Mouse (Mus musculus): ENCODE data around the gene Agpat3. TPM values are rescaled to one million over a fixed set of nuclear protein-coding genes. Genes with fewer than 3 reads are reported as not detected.

The Agpat3 gene
- polyA plus RNA-seq, 1 experiment from 2014 or later = 54.1 TPM

GRCm38 (mm10) chr10:78287465-78288132 is 64.7 kb downstream of the Agpat3 start:
- WGBS = 93% methylated on average over 22 of the region's 22 CpGs
- H3K4me3 ChIP-seq = no peak overlapping the region
- H3K9me3 ChIP-seq = no peaks in the 10 kb centered on the region
- H3K4me2 ChIP-seq (replicated peaks) = no peak overlapping the region
- peaks cover 12% of the 10 kb centered on the region; the same call in 1 of the 2 replicates for H3K4me1 ChIP-seq
- ATAC-seq (ENCODE audit: insufficient number of reproducible peaks, insufficient read depth, low FRiP score, low TSS enrichment) = no peak
- no peak overlapping the region for H3K9ac ChIP-seq
- peaks cover 45% of the 10 kb centered on the region for H3K36me3 ChIP-seq
- H3K27me3 ChIP-seq = no peaks in the 10 kb centered on the region
- H3K27ac ChIP-seq = no peak overlapping the region

DNA sequence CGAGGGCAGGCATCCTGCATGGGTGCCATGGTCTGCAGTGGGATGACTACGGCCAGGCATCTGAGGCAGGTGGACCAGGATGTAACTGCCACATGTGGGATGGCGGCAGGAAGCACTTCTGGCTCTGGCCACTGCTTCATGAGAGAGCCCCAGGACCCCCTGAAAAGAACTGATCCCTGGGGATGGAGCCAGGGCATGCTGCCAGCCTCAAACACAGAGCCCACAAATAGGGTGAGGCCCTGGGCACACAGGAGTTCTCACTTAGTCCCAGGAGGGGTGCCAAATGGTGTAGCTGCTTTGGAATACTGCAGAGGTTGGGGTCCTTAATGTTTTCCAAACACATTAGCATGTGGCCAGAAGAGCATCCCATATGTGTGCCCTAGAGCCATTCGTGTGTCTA is 66.3 kb downstream of the Agpat3 start:
- WGBS = 91% methylated on average over 4 of the region's 4 CpGs
- ATAC-seq (ENCODE audit: insufficient number of reproducible peaks, insufficient read depth, low FRiP score, low TSS enrichment) = no peak
- H3K4me2 ChIP-seq (replicated peaks) = no peak overlapping the region
- H3K27me3 ChIP-seq = no peaks in the 10 kb centered on the region
- no peak overlapping the region for H3K9ac ChIP-seq
- H3K9me3 ChIP-seq = no peaks in the 10 kb centered on the region
- H3K4me3 ChIP-seq = no peak overlapping the region
- peaks cover 61% of the 10 kb centered on the region for H3K36me3 ChIP-seq
- H3K27ac ChIP-seq = no peak overlapping the region
- peaks cover 4% of the 10 kb centered on the region; the same call in 1 of the 2 replicates for H3K4me1 ChIP-seq

- peaks cover 67% of the 10 kb centered on the region for H3K36me3 ChIP-seq
- H3K27ac ChIP-seq = no peak overlapping the region
- H3K4me1 ChIP-seq = no peaks in the 10 kb centered on the region
- no peak for ATAC-seq (ENCODE audit: insufficient number of reproducible peaks, insufficient read depth, low FRiP score, low TSS enrichment)
- no peak overlapping the region for H3K4me2 ChIP-seq (replicated peaks)
- H3K4me3 ChIP-seq = no peak overlapping the region
- WGBS = 90% methylated on average over 6 of the region's 6 CpGs
- no peaks in the 10 kb centered on the region for H3K27me3 ChIP-seq
- H3K9me3 ChIP-seq = no peaks in the 10 kb centered on the region
- no peak overlapping the region for H3K9ac ChIP-seq
Measured at GRCm38 (mm10) chr10:78285409-78285808, 66.9 kb downstream of the Agpat3 start.

DNA sequence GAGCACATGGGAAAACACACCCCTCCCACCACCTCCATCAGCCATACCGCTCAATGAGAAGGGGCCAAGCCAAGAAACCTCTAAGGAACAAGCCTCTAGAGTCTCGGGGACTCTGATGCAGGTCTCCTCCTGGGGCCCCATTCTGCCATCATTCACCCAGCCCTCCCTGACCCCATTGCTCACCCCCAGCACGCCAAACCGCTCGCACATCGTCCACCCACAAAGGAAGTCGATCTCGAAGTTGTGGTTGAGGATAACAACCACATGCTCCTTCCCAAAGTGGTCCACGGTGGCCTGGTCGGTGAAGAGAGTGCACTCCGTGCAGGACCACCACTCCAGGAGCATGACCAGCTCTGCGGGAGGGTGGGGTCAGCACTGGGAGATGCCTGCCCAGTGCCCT is 67.5 kb downstream of the Agpat3 start:
- Histone ChIP-seq H3K9me3 (no peaks in the 10 kb centered on the region), H3K4me3 (no peak overlapping the region), H3K9ac (no peak overlapping the region), H3K27me3 (no peaks in the 10 kb centered on the region), H3K4me1 (no peaks in the 10 kb centered on the region), H3K36me3 (peaks cover 71% of the 10 kb centered on the region), H3K4me2 (replicated peaks) (no peak overlapping the region), H3K27ac (no peak overlapping the region)
- ATAC-seq (ENCODE audit: insufficient number of reproducible peaks, insufficient read depth, low FRiP score, low TSS enrichment) = no peak
- WGBS = 91% methylated on average over 12 of the region's 12 CpGs

GRCm38 (mm10) chr10:78282411-78282810 is 69.9 kb downstream of the Agpat3 start:
- Histone ChIP-seq H3K4me2 (replicated peaks) (no peak overlapping the region), H3K9ac (no peak overlapping the region), H3K36me3 (peaks cover 78% of the 10 kb centered on the region), H3K9me3 (no peaks in the 10 kb centered on the region), H3K27me3 (no peaks in the 10 kb centered on the region), H3K27ac (no peak overlapping the region), H3K4me3 (no peak overlapping the region), H3K4me1 (no peaks in the 10 kb centered on the region)
- 91% methylated on average over 4 of the region's 4 CpGs for WGBS
- no peak for ATAC-seq (ENCODE audit: insufficient number of reproducible peaks, insufficient read depth, low FRiP score, low TSS enrichment)

DNA sequence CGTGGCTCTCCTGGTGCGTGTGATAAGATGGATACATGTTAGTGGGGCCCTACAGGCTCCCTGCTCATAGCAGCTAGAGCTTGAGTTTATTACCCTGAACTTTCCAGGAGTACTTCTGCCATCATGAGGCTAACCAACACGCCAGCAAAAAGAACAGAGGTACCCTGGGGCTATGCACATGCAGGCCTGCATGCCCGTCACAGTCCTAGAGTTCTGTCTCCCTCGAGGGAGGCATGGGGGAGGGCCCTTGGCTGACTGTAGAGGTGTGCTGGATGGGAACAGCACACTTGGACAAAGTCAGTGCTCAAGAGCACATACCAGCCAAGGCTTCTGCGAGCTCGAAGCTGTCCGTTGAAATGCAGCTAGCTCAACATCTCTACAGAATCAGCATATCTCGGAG is 71.8 kb downstream of the Agpat3 start:
- 80% methylated on average over 9 of the region's 9 CpGs for WGBS
- Histone ChIP-seq H3K9me3 (no peaks in the 10 kb centered on the region), H3K36me3 (peaks cover 64% of the 10 kb centered on the region), H3K27ac (no peak overlapping the region), H3K4me3 (no peak overlapping the region), H3K4me1 (no peaks in the 10 kb centered on the region), H3K27me3 (no peaks in the 10 kb centered on the region), H3K9ac (no peak overlapping the region), H3K4me2 (replicated peaks) (no peak overlapping the region)
- ATAC-seq (ENCODE audit: insufficient number of reproducible peaks, insufficient read depth, low FRiP score, low TSS enrichment) = no peak

- H3K27me3 ChIP-seq = no peaks in the 10 kb centered on the region
- H3K27ac ChIP-seq = no peak overlapping the region
- H3K9ac ChIP-seq = no peak overlapping the region
- no peak overlapping the region for H3K4me3 ChIP-seq
- peaks cover 57% of the 10 kb centered on the region for H3K36me3 ChIP-seq
- H3K4me2 ChIP-seq (replicated peaks) = no peak overlapping the region
- ATAC-seq (ENCODE audit: insufficient number of reproducible peaks, insufficient read depth, low FRiP score, low TSS enrichment) = no peak
- no peaks in the 10 kb centered on the region for H3K9me3 ChIP-seq
- WGBS = 50% methylated on average over 8 of the region's 8 CpGs
- H3K4me1 ChIP-seq = no peaks in the 10 kb centered on the region
Measured at GRCm38 (mm10) chr10:78279210-78279609, 73.1 kb downstream of the Agpat3 start.

- ATAC-seq (ENCODE audit: insufficient number of reproducible peaks, insufficient read depth, low FRiP score, low TSS enrichment) = no peak
- 67% methylated on average over 3 of the region's 3 CpGs for WGBS
- no peak overlapping the region for H3K4me2 ChIP-seq (replicated peaks)
- H3K9ac ChIP-seq = no peak overlapping the region
- no peaks in the 10 kb centered on the region for H3K27me3 ChIP-seq
- H3K4me3 ChIP-seq = no peak overlapping the region
- no peaks in the 10 kb centered on the region for H3K9me3 ChIP-seq
- H3K27ac ChIP-seq = no peak overlapping the region
- peaks cover 49% of the 10 kb centered on the region for H3K36me3 ChIP-seq
- H3K4me1 ChIP-seq = no peaks in the 10 kb centered on the region
Measured at GRCm38 (mm10) chr10:78277835-78278234, 74.5 kb downstream of the Agpat3 start.

DNA sequence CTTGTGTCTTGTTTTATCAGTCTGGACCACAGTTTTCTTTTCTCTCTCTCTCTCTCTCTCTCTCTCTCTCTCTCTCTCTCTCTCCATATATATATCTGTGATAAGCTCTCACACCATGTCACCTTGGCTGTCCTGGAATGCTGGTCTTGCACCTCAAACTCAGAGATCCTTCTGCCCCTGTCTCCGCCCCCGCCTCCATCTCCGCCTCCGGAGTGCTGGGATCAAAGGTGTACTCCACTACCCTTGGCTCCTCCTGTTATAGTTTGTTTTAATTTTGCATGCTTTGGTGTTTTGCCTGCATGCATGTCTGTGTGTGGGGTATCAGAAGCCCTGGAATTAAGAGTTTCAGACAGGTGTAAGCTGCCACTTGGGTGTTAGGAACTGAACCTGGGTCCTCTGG is 76.0 kb downstream of the Agpat3 start:
- Histone ChIP-seq H3K27me3 (no peaks in the 10 kb centered on the region), H3K4me1 (no peaks in the 10 kb centered on the region), H3K36me3 (peaks cover 46% of the 10 kb centered on the region), H3K9ac (no peak overlapping the region), H3K4me2 (replicated peaks) (no peak overlapping the region), H3K4me3 (no peak overlapping the region), H3K27ac (no peak overlapping the region), H3K9me3 (no peaks in the 10 kb centered on the region)
- whole genome bisulfite sequencing = 87% methylated on average over 4 of the region's 4 CpGs
- ATAC-seq (ENCODE audit: insufficient number of reproducible peaks, insufficient read depth, low FRiP score, low TSS enrichment) = no peak

DNA sequence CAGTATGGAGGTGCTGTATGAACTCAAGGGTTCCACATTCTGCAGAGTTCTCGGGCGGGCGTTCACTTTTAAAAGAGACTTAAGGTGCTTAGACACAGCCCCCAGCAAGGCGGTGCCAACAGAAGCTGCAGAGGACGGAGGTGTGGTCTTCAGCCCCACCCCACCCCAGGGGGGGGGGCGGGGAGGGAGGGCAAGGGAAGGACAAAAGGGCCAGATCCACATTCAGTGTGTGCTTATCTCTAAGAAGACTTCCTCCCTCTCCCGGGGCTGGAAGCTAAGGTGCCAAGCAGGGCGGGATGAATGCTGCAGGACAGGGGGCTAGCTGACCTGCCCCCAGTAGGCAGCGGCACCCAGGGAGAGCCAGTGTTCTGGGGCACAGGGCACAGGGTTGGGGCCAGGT is 79.4 kb downstream of the Agpat3 start:
- Histone ChIP-seq H3K9ac (no peak overlapping the region), H3K4me3 (no peak overlapping the region), H3K36me3 (peaks cover 26% of the 10 kb centered on the region), H3K4me2 (replicated peaks) (no peak overlapping the region), H3K27me3 (no peaks in the 10 kb centered on the region), H3K9me3 (no peaks in the 10 kb centered on the region), H3K27ac (no peak overlapping the region), H3K4me1 (no peaks in the 10 kb centered on the region)
- ATAC-seq (ENCODE audit: insufficient number of reproducible peaks, insufficient read depth, low FRiP score, low TSS enrichment) = no peak
- WGBS = 30% methylated on average over 8 of the region's 9 CpGs

DNA sequence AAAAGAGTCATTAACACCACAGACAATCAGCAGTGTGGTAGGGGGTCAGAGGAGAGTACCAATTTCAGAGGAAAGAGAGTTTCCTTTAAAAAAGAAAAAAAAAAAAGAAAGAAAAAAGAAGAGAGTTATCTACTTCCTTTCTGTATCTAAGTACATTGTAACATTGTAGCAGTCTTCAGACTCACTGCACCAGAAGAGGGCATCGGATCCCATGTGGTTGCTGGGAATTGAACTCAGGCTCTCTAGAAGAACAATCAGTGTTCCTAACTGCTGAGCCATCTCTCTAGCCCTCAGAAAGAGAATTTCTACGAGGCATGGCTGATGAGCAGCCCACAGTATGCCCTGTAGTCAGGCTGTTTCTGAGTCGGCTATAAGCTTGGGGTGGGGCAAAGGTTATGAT is 86.4 kb downstream of the Agpat3 start:
- ATAC-seq (ENCODE audit: insufficient number of reproducible peaks, insufficient read depth, low FRiP score, low TSS enrichment) = no peak
- no peaks in the 10 kb centered on the region for H3K36me3 ChIP-seq
- no peak overlapping the region for H3K4me3 ChIP-seq
- 73% methylated on average over 3 of the region's 3 CpGs for WGBS
- H3K4me2 ChIP-seq (replicated peaks) = no peak overlapping the region
- no peaks in the 10 kb centered on the region for H3K9me3 ChIP-seq
- H3K27me3 ChIP-seq = no peaks in the 10 kb centered on the region
- H3K4me1 ChIP-seq = no peaks in the 10 kb centered on the region
- no peak overlapping the region for H3K27ac ChIP-seq
- no peak overlapping the region for H3K9ac ChIP-seq

- ATAC-seq (ENCODE audit: insufficient number of reproducible peaks, insufficient read depth, low FRiP score, low TSS enrichment) = no peak
- Histone ChIP-seq H3K9ac (no peak overlapping the region), H3K4me2 (replicated peaks) (no peak overlapping the region), H3K4me1 (peaks cover 3% of the 10 kb centered on the region; the same call in 1 of the 2 replicates), H3K27ac (no peak overlapping the region), H3K36me3 (no peaks in the 10 kb centered on the region), H3K27me3 (no peaks in the 10 kb centered on the region), H3K9me3 (no peaks in the 10 kb centered on the region), H3K4me3 (no peak overlapping the region)
- WGBS = 74% methylated on average over 3 of the region's 3 CpGs
Measured at GRCm38 (mm10) chr10:78264735-78265134, 87.6 kb downstream of the Agpat3 start.

Measured in embryonic facial prominence, embryonic 12.5 days (tissue).